Mouse (Mus musculus) heart, embryonic 16.5 days (tissue): ENCODE measurements around the gene Adcy10. TPM values are rescaled to one million over a fixed set of nuclear protein-coding genes. Genes with fewer than 3 reads are reported as not detected.

Source experiments
- ATAC-seq: fragments of 200-750 bp; cut with Nextera tagmentation; replicated peaks from 2 replicates; pipeline ENCODE4 v1.8.0; 2017; ENCODE audit warnings: moderate number of reproducible peaks; ENCODE audit not compliant: insufficient read depth, low FRiP score; ENCODE audit errors: extremely low read depth
- H3K27ac ChIP-seq: fragments of 300-500 bp; sonication (generic); 2 replicates; pipeline ENCODE4 v1.5.1; 2014; ENCODE audit warnings: mild to moderate bottlenecking, low read length, control low read depth, moderate library complexity
- H3K27me3 ChIP-seq: fragments of 300-500 bp; sonication (generic); 2 replicates; pipeline ENCODE4 v1.6.1; 2014; ENCODE audit warnings: low read length, mixed read lengths; ENCODE audit not compliant: control insufficient read depth, insufficient read depth
- H3K36me3 ChIP-seq: fragments of 300-500 bp; sonication (generic); 2 replicates; pipeline ENCODE4 v1.6.1; 2014; ENCODE audit not compliant: control insufficient read depth, insufficient read depth
- H3K4me1 ChIP-seq: fragments of 300-500 bp; sonication (generic); 2 replicates; pipeline ENCODE4 v1.6.1; 2014; ENCODE audit warnings: low read length, mixed read lengths; ENCODE audit not compliant: control insufficient read depth, insufficient read depth
- H3K4me2 ChIP-seq: fragments of 300-500 bp; sonication (generic); 2 replicates; pipeline ENCODE4 v1.6.1; 2014; ENCODE audit warnings: low read depth, mild to moderate bottlenecking, control low read depth, low read length
- H3K4me3 ChIP-seq: fragments of 300-500 bp; sonication (generic); 2 replicates; pipeline ENCODE4 v1.5.1; 2014; ENCODE audit warnings: mild to moderate bottlenecking, control low read depth, low read length
- H3K9ac ChIP-seq: fragments of 300-500 bp; sonication (generic); 2 replicates; pipeline ENCODE4 v1.6.1; 2014; ENCODE audit warnings: low read length, control low read depth
- H3K9me3 ChIP-seq: fragments of 300-500 bp; sonication (generic); replicated peaks from 2 replicates; pipeline ENCODE4 v1.6.1; 2016; ENCODE audit warnings: low read length; ENCODE audit not compliant: control insufficient read depth
- WGBS: fragments of 180-500 bp; shearing (Covaris S2); extraction: QIAGEN DNeasy Blood & Tissue Kit; methylation state at CpG from one replicate; pipeline ENCODE4 v1.1.7; 2014; 5-methylcytosine and 5-hydroxymethylcytosine counted together
- polyA plus RNA-seq: library from polyadenylated mRNA; unstranded; fragments of >200 nt; fragmentation: Nextera tagmentation; extraction: Ambion mirVana; gene quantifications from 2 replicates; pipeline ENCODE4 v1.2.1, GENCODE M21; 2015

Gene Adcy10
- polyA plus RNA-seq, 1 experiment from 2014 or later: not detected

GRCm38 (mm10) chr1:165565283-165565682 lies 80.3 kb downstream of the Adcy10 start:
- Histone ChIP-seq H3K4me3 (no peak overlapping the region), H3K27me3 (no peaks in the 10 kb centered on the region)
- WGBS: 89% methylated on average over 4 of the region's 4 CpGs

GRCm38 (mm10) chr1:165567466-165567865 lies 82.5 kb downstream of the Adcy10 start:
- Histone ChIP-seq H3K4me2 (no peak overlapping the region), H3K36me3 (no peaks in the 10 kb centered on the region), H3K27me3 (no peaks in the 10 kb centered on the region), H3K4me1 (0 out of 2 replicates have a peak, but pooled peaks cover 2% of the 10 kb centered on the region), H3K4me3 (no peak overlapping the region), H3K9ac (no peak overlapping the region), H3K9me3 (no peaks in the 10 kb centered on the region), H3K27ac (no peak overlapping the region)
- 61% methylated on average over 7 of the region's 7 CpGs for WGBS
- no peak for ATAC-seq

More at GRCm38 (mm10) chr1:165565283-165565682, 80.3 kb downstream of the Adcy10 start:
- no peaks in the 10 kb centered on the region for H3K9me3 ChIP-seq
- no peak overlapping the region for H3K27ac ChIP-seq
- H3K4me1 ChIP-seq: 0 out of 2 replicates have a peak, but pooled peaks cover 2% of the 10 kb centered on the region
- ATAC-seq: no peak
- no peak overlapping the region for H3K9ac ChIP-seq
- no peaks in the 10 kb centered on the region for H3K36me3 ChIP-seq
- no peak overlapping the region for H3K4me2 ChIP-seq

- no peak for ATAC-seq
- Histone ChIP-seq H3K27me3 (no peaks in the 10 kb centered on the region), H3K4me3 (no peak overlapping the region), H3K9me3 (peaks cover 5% of the 10 kb centered on the region; the same call in 1 of the 2 replicates), H3K4me1 (no peaks in the 10 kb centered on the region), H3K9ac (no peak overlapping the region), H3K27ac (no peak overlapping the region), H3K4me2 (no peak overlapping the region), H3K36me3 (peaks cover 2% of the 10 kb centered on the region; the same call in 1 of the 2 replicates)
- 73% methylated on average over 4 of the region's 4 CpGs for WGBS
Measured at GRCm38 (mm10) chr1:165576005-165576404, 91.0 kb downstream of the Adcy10 start.

GRCm38 (mm10) chr1:165576459-165577112 lies 91.6 kb downstream of the Adcy10 start:
- H3K4me2 ChIP-seq: no peak overlapping the region
- H3K27me3 ChIP-seq: no peaks in the 10 kb centered on the region
- no peak overlapping the region for H3K27ac ChIP-seq
- no peak overlapping the region for H3K9ac ChIP-seq
- peaks cover 5% of the 10 kb centered on the region; the same call in 1 of the 2 replicates for H3K9me3 ChIP-seq
- whole genome bisulfite sequencing: 55% methylated on average over 9 of the region's 9 CpGs
- no peak for ATAC-seq
- no peaks in the 10 kb centered on the region for H3K4me1 ChIP-seq
- no peak overlapping the region for H3K4me3 ChIP-seq
- H3K36me3 ChIP-seq: peaks cover 2% of the 10 kb centered on the region; the same call in 1 of the 2 replicates

GRCm38 (mm10) chr1:165579332-165579731 lies 94.3 kb downstream of the Adcy10 start:
- H3K4me1 ChIP-seq: no peaks in the 10 kb centered on the region
- no peak overlapping the region for H3K4me2 ChIP-seq
- no peak for ATAC-seq
- peaks cover 2% of the 10 kb centered on the region; the same call in 1 of the 2 replicates for H3K36me3 ChIP-seq
- H3K9ac ChIP-seq: no peak overlapping the region
- H3K27ac ChIP-seq: no peak overlapping the region
- peaks cover 5% of the 10 kb centered on the region; the same call in 1 of the 2 replicates for H3K9me3 ChIP-seq
- no peaks in the 10 kb centered on the region for H3K27me3 ChIP-seq
- 57% methylated on average over 5 of the region's 5 CpGs for WGBS
- H3K4me3 ChIP-seq: no peak overlapping the region

GRCm38 (mm10) chr1:165581255-165581654 lies 96.3 kb downstream of the Adcy10 start:
- H3K9me3 ChIP-seq: peaks cover 5% of the 10 kb centered on the region; the same call in 1 of the 2 replicates
- H3K27me3 ChIP-seq: no peaks in the 10 kb centered on the region
- ATAC-seq: no peak
- H3K9ac ChIP-seq: no peak overlapping the region
- WGBS: 48% methylated on average over 3 of the region's 3 CpGs
- H3K27ac ChIP-seq: no peak overlapping the region
- no peak overlapping the region for H3K4me3 ChIP-seq
- peaks cover 6% of the 10 kb centered on the region; the same call in 1 of the 2 replicates for H3K4me1 ChIP-seq
- peaks cover 2% of the 10 kb centered on the region; the same call in 1 of the 2 replicates for H3K36me3 ChIP-seq
- no peak overlapping the region for H3K4me2 ChIP-seq

- H3K4me2 ChIP-seq: no peak overlapping the region
- H3K9me3 ChIP-seq: peaks cover 5% of the 10 kb centered on the region; the same call in 1 of the 2 replicates
- no peak overlapping the region for H3K9ac ChIP-seq
- no peak overlapping the region for H3K4me3 ChIP-seq
- H3K4me1 ChIP-seq: peaks cover 16% of the 10 kb centered on the region
- no peaks in the 10 kb centered on the region for H3K27me3 ChIP-seq
- H3K27ac ChIP-seq: no peak overlapping the region
- H3K36me3 ChIP-seq: peaks cover 2% of the 10 kb centered on the region; the same call in 1 of the 2 replicates
- peak; percentile 74 for ATAC-seq
- WGBS: 23% methylated on average over 12 of the region's 12 CpGs
Measured at GRCm38 (mm10) chr1:165583529-165584184, 98.7 kb downstream of the Adcy10 start.

GRCm38 (mm10) chr1:165585389-165586104 lies 100.6 kb downstream of the Adcy10 start:
- Histone ChIP-seq H3K4me2 (no peak overlapping the region), H3K4me1 (peaks cover 34% of the 10 kb centered on the region), H3K27me3 (no peaks in the 10 kb centered on the region), H3K4me3 (no peak overlapping the region), H3K27ac (peak overlapping the region; percentile 5; the same call in 1 of the 2 replicates), H3K36me3 (no peaks in the 10 kb centered on the region), H3K9ac (0 out of 2 replicates have a peak overlapping the region, but pooled peaks have one; percentile 13), H3K9me3 (no peaks in the 10 kb centered on the region)
- 58% methylated on average over 14 of the region's 14 CpGs for WGBS
- no peak for ATAC-seq
